Mouse (Mus musculus): Measurements from ENCODE around the gene Srebf1. TPM values are rescaled to one million over a fixed set of nuclear protein-coding genes. Genes with fewer than 3 reads are reported as not detected.

Gene Srebf1
- total RNA-seq, 1 experiment from 2014 or later: 130 TPM

GRCm38 (mm10) chr11:60235351-60235750, 13.0 kb upstream of the Srebf1 start:
- no peak for DNase-seq

GRCm38 (mm10) chr11:60233235-60233634, 10.9 kb upstream of the Srebf1 start:
- peak; percentile 55 for DNase-seq

- DNase-seq: no peak
Observed at GRCm38 (mm10) chr11:60232441-60233058, 10.2 kb upstream of the Srebf1 start.

DNA sequence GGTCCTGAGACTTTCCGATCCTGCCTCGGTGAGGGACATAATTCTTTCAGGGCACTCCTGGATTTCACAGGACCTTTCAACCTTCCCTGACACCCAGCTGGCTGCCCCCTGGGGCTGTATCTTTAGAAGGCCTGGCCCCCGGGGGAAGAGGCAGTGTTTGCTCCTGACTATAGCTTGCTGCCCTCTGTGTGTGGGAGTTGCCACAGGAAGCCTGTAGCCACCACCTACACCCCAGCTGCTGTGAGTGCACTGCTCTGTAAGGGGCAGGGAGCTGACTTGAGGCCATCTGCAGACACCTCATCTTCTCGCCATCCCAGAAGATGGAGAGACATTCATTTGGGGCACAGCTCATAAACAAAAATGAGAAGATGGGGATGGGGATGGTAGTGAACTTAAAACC, 9.6 kb upstream of the Srebf1 start:
- no peak for DNase-seq

GRCm38 (mm10) chr11:60231326-60231725, 8.9 kb upstream of the Srebf1 start:
- no peak for DNase-seq

DNA sequence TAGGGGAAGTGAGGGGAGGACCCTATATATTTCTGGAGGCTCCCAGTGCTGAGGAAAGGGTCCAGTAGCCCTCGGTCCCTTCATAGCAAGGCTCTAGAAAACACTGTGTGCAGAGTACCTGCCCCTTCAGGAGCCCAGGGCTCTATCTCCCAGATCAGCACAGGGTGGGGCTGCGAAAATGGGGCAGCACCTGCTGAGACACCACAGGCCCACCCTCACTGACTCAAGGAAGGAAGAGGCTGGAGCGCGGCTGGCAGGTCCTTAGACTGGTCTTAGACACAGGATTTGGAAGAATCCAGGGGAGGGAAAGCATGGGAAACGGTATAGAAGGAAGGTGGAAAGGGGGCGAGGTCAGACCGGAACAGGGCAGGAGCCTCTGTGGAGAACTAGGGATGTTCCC, 8.1 kb upstream of the Srebf1 start:
- no peak for DNase-seq

- DNase-seq: no peak
Observed at GRCm38 (mm10) chr11:60229821-60230220, 7.4 kb upstream of the Srebf1 start.

GRCm38 (mm10) chr11:60228525-60228924, 6.1 kb upstream of the Srebf1 start:
- no peak for DNase-seq

DNA sequence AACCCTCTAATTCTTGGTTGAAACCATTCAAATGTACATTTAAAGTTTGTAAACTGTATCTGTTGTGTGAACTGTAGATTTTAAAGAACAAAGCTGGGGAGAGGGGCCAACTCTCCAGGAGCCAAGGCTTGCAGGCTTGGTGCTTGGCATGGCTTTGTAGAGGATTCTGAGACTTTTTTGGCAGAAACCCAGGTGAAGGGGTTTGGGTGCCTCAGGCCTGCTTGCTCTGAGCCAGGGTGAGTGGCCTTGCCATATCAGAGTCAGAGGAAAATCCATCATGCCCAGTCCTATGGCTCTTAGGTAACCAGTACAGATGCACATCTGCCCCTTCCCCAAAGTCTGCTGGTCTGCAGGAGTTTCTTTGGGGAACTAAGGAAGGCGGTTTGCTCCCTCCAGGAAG, 3.5 kb upstream of the Srebf1 start:
- DNase-seq: peak; percentile 67

DNA sequence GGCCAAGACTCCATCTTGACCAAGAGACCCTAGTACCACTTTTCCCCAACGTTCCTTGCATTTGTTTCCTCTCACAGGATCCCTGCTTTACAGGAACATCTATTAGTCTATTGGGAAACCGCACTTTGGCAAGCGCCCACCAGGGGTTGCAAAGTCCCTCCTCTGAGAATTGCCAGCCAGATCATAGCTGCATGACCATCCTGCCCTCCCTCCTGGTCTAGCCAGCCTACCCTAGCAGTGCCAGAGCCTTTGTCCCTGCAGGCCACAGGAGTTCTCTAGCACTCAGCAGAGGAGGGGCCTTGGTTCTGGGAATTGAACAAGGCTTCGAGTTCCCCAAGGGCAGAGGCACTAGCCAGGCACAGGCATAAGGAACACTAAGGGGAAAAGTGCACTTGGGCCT, 2.3 kb upstream of the Srebf1 start:
- peak; percentile 87 for DNase-seq

DNA sequence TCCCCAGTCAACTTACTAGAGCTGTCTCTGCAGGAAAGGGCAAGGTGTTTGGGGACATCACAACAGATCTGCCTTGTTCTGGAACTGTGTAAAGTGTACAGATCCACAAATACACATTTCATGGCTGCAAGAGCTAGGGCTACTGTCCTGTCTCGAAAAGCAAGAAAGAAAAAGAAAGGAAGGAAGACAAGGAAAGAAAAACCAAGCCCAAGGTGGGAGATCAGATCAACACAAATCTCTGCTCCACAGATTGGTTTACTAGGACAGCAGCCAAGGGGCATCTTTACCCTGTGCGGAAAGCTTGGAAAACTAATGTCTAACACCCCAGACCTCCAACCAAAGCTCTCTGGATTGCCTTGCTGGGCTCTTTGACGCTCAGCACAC, 304 bp downstream of the Srebf1 start:
- no peak for DNase-seq

- no peak for DNase-seq
Observed at GRCm38 (mm10) chr11:60221425-60221824, 956 bp downstream of the Srebf1 start.

- DNase-seq: peak; percentile 96
Observed at GRCm38 (mm10) chr11:60220291-60220804, 2.0 kb downstream of the Srebf1 start.

GRCm38 (mm10) chr11:60219609-60220008, 2.8 kb downstream of the Srebf1 start:
- peak; percentile 50 for DNase-seq

GRCm38 (mm10) chr11:60217467-60217866, 4.9 kb downstream of the Srebf1 start:
- DNase-seq: no peak

DNA sequence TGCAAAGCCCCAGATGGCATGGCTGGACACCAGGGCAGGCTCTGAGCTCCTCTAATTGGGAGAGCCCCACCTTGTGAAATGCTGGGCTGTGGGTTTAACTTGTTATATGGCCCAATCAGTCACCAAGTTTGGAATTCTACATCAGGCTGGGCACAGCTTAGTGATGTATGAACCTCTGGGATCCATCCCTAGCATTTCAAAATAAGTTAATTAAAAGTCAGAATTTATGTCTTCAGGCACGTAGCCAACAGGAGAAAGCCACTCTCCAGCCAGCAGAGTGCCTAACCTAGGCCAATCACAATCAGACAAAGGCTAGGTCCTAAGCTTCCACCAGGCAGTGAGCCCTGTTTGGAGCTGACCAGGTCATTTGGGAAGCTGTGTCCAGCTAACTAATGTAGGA, 5.7 kb downstream of the Srebf1 start:
- DNase-seq: no peak

GRCm38 (mm10) chr11:60213266-60213665, 9.1 kb downstream of the Srebf1 start:
- DNase-seq: peak; percentile 62

- no peak for DNase-seq
Observed at GRCm38 (mm10) chr11:60211761-60212160, 10.6 kb downstream of the Srebf1 start.

- no peak for DNase-seq
Observed at GRCm38 (mm10) chr11:60211152-60211551, 11.2 kb downstream of the Srebf1 start.

GRCm38 (mm10) chr11:60210305-60210724, 12.1 kb downstream of the Srebf1 start:
- DNase-seq: peak; percentile 98

DNA sequence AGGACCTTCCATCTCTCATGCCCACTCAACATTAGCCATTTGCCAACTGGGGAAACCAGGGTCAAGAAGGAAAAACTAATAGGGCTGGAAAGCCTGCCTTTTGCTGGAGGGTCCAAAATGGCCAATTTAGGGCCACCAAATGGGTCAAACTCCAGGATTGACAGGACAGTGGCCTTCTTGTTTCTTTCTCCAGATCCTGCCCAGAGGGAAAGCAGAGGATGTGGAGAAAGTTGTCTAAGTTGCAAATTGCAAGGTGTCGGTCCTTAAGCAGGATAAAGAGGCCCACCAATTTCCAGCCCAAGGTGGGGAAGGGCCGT, 12.5 kb downstream of the Srebf1 start:
- DNase-seq: no peak

- peak; percentile 89 for DNase-seq
Observed at GRCm38 (mm10) chr11:60209217-60209932, 13.0 kb downstream of the Srebf1 start.

GRCm38 (mm10) chr11:60208712-60209111, 13.7 kb downstream of the Srebf1 start:
- no peak for DNase-seq

DNA sequence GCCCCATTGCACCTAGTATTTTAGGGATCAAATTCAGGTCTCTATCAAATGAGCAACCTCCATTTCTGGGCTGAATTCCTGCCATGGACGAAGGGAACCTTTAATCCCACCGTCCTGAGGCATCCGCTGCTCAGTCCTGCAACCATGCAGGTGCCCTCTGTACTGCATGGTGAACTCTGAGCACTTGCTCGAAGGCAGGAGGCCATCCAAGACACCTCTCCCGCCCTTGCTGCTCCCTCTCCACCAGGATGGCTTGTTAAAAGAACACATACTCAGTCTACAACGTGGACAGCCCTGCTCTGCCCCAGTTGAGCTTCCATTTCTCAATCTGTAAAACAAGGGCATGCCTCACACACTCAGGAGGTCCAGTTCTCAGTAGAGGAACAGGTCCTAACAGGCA, 14.2 kb downstream of the Srebf1 start:
- DNase-seq: no peak

Data from adrenal gland, postnatal 14 days (tissue).